Mouse (Mus musculus): ENCODE results near the gene Zfp706.
"Not testable (repeated sequence)": the region's sequence is repeated elsewhere in the genome, so short reads cannot be mapped to it uniquely, and the experiment has no call there.

Zfp706 gene

DNA sequence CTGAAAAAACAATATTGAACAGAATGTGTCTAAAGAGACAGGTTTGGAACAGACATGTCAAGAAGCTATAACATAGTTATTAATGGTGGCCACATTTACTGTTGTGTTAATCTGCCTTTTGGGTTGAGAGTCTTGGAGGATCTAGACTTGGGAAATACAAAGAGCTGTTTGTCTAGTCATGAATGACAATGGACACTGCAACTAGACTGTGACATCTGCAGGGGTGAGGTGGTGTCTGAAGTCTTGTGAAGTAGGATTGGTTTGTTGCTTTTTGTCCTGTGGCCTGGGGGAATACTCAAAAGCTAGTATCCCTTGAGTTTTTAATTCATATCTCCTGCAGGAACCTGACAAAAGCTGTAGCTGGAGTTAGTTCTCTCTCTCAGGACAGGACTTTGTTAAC, 973 bp upstream of the Zfp706 start:
- DNase-seq (ENCODE audit: low spot score in 2 of 2): no peak

DNA sequence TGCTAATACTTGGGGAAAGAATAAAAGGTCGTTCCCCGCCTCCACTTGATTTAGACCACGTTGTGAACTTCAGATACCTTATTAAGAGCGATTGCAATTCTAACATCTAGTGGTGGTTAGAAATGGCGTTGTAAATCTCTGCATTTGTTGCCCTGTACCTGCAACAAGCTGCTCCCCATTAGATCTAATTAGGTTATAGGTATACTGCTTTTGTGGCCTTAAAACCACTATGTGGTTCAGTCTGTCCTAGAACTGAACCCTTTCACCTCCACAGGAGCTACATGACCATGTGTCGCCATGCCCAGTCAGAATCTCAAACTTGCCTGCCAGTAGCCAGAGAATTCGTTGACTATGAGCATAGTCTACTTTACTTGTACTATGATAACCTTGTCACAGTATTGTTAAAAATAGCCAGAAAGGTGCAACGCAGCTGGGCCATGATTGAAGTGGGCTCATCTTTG, 416 bp upstream of the Zfp706 start:
- DNase-seq (ENCODE audit: low spot score in 2 of 2): no peak

DNA sequence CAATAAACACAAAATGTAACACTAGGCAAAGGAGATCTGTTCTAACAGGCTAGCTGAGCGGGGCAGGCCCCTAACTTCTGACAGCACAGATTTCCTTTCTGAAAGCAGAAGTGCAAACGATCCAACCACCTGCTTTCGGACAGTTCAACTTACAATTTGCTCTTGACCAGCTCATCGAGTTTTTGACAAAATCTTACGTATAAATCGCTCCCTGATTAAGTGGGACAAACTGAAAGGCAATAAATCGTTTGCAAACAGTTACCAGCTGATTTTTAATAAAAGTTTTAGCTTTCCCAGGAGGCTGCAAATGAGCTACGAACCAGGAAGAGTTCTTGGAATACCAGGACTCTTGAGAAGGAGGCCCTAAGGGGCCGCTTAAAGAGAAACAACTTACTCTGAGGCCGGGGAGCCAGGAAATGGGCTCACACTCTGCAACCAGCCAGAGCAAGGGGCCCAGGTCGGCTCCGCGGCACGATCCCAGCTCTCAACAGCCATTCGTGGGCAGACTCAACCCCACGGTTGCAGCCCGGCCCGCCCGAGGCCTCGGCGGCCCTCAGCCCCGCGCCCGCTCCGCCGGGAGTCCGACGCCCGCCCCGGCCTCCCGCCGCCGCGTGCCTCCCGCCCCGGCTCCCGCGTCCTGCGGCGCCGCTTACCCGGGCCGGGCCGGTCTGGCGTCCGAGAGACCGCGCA, 953 bp downstream of the Zfp706 start:
- no peak for DNase-seq (ENCODE audit: low spot score in 2 of 2)

DNA sequence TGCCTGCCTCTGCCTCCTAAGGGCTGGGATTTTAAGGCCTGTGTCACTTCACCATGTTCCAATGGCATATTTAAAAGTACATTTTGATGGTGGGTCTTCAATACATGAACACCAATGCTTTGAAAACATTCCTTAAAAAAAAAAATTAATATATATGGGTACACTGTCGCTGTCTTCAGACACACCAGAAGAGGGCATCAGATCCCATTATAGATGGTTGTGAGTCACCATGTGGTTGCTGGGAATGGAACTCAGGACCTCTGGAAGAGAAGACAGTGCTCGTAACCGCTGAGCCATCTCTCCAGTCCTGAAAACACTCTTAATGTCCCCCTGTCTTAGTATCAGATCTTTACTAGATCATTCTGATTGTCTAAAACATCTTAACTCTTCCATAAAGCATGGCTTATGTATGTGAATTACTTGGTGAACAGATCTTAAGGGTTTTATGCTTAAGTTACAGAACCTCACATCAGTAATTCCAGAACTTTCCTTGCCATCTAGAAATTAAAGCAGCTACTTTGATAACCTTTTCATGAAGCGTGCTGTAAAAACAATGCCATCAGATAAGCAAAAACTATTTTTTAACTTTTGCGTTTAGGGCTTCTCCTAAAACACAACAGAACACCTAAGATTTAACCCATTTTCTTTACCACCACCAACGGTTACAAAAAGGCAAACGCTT, 1.6 kb downstream of the Zfp706 start:
- DNase-seq (ENCODE audit: low spot score in 2 of 2): no peak

DNA sequence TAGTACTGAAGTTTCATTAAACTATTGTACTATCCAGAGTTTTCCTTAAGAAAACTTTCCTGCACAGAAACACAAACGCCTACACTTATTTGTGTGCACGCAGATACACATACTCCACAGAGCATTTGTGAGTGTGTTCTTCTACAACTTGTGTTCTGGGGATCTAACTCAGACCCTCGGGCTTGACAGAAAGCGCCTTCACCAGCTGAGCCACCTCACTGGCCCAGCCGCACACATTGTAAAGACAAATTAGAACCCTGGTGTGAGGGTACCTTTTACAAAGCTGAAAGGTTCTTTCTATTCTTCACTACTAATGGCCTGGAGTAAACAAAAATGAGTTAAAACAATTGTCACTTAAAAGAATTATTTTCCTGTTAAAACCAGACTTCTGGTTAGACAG, 2.7 kb downstream of the Zfp706 start:
- DNase-seq (ENCODE audit: low spot score in 2 of 2): no peak

DNA sequence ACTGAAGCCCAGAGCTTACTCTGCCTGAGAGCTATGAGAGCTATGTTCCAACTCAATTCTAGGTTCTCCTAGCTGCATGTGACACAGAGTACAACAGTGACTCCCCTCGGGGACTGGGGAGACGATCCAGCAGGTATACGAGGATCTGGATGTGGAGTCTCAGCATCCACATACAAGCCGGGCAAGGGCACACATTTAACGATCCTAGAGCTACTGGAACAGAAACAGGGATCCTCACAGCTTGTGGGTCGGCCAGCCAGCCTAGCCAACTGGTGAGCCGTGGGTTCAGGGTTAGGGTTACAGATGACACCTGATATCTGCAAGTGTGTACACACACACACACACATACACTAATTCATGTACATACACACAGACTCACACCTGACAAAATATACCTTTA, 5.3 kb downstream of the Zfp706 start:
- no peak for DNase-seq (ENCODE audit: low spot score in 2 of 2)

DNA sequence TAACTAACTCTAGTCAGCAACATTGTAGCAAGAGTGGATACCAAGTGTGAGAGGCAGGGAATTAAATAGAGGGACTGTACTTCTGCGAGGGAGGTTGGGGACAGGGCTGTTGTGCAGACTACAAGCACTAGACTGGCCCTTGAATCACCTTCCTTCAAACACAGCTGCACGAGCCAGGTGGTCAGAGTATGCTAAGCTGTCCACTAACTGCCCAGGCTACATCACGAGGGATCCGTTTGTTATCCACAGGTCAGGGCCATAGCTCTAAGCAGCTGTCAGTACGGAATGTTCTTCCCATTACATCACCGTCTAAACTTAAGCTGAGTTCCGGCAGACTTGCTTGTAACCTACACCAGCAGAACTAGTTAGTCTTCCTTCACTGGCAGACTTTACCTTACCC, 8.0 kb downstream of the Zfp706 start:
- not testable (repeated sequence) for DNase-seq (ENCODE audit: low spot score in 2 of 2)

DNA sequence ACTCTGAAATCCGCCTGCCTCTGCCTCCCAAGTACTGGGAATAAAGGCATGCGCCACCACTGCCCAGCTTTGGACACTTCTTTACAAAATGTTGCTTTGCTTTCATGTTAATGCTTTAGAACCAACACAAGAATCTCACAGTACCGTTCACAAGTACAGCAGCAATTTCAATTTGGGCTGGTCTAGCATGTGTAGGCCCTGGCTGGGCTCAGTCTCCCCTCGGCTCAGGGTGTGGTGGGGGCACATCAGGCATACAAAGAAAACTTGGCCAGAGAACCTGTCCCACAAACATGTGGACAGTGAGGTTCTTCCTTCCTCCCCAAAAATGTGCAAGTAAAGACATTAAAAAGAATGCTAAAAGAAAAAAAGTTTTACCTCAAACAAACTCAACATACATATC, 12.4 kb downstream of the Zfp706 start:
- DNase-seq (ENCODE audit: low spot score in 2 of 2): no peak

DNA sequence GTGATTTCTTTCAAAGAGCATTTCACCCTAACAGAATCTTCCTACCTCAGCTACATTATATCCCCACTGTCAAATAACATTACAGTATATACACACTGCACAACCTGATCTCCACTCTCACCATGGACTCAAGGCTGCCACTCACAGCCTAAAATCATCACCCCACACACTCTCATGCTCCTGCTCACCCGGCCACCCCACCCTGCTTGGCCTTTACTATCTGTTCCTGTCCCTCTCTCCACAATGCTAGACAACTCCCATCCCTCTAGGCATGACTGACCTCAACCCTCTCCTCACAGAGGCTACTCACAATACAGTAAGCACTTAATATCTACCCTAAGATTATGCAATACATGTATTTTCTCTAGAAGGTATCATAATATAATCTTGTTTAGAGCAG, 12.9 kb downstream of the Zfp706 start:
- no peak for DNase-seq (ENCODE audit: low spot score in 2 of 2)

DNA sequence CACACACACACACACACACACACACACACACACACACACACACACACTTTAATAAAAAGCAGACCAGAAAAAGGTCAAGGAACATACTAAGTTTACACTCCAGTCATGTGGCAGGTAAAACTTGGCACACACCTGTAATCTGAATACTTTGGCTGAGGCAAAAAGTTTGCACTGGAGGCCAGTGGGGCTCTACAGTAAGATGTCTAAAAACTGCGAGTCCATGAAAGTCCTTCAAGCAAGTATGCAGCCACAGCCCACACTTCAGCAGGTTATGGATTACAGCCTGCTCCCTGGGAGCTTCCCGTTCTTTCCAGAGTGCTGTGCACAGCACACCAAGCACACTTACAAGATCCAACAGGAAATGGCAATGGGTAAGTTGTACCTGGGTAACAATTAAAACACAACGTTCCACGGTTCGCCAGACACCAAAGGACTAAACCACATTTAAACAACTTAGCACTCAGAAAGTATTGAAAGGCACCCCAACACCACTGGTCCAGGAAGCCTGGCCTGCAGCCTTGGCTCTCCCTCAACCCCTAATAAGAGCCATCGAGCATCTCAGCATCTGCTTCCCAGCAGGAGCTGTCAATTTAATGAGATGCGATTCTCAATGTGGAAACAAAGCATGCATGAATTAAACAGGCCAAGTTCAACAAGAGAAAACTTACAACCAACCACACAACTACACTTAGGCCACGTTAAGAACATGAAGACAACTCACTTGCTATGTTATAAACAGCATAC, 14.0 kb downstream of the Zfp706 start:
- no peak for DNase-seq (ENCODE audit: low spot score in 2 of 2)

DNA sequence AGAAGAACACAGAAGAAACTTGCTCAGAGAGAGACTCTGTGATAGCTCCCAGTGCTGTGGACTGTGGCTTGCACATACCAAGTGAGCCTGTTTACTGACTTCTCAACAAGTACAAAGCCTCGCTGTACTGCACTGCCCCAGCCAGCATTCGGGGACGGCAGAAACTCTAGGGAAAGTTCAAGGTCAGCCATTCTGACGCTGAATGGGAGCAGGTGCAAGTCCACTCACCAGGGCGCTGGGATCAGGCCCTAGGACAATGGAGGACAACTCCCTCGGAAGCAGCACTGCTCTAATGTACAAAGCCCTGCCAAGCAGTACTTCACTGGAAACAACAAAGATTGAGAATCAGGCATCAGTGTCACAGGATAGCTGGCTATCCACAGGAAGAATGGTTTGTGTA, 16.2 kb downstream of the Zfp706 start:
- DNase-seq (ENCODE audit: low spot score in 2 of 2): no peak

DNA sequence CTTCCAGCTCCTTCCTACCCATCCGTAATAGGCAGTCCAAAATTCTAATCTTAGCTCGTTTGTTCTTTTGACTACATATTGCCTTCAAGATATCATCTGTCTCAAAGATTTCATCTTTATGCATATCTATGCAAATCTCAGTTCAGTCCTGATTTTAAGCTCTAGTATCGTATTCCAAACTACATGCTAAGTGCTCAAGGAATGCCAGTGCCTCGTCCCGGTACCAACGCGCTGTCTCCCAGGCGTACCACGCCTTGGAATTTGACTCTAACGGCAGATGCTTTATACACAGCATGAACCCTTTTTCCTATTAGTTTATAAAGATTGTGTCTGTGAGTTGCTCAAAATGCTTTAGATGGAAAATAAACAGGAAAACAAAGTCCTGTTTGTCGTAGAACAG, 17.7 kb downstream of the Zfp706 start:
- DNase-seq (ENCODE audit: low spot score in 2 of 2): no peak

DNA sequence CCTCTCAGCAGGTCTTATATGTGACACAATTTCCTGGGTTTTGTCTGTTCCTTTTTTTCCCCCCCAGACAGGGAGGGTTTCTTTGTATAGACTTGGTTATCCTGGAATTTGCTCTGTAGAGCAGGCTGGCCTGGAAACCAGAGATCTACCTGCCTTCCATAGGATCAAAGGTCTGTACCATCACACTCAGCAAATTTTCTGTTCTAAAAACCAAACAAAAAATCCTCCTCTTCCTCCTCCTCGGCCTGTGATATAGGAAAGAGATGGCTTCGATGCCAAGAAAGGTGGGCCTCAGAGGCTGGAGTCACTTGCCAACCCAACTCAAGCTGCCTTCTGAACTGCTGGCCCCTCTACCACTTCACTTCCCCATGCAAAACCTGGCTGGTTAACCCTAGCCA, 18.9 kb downstream of the Zfp706 start:
- DNase-seq (ENCODE audit: low spot score in 2 of 2): no peak

DNA sequence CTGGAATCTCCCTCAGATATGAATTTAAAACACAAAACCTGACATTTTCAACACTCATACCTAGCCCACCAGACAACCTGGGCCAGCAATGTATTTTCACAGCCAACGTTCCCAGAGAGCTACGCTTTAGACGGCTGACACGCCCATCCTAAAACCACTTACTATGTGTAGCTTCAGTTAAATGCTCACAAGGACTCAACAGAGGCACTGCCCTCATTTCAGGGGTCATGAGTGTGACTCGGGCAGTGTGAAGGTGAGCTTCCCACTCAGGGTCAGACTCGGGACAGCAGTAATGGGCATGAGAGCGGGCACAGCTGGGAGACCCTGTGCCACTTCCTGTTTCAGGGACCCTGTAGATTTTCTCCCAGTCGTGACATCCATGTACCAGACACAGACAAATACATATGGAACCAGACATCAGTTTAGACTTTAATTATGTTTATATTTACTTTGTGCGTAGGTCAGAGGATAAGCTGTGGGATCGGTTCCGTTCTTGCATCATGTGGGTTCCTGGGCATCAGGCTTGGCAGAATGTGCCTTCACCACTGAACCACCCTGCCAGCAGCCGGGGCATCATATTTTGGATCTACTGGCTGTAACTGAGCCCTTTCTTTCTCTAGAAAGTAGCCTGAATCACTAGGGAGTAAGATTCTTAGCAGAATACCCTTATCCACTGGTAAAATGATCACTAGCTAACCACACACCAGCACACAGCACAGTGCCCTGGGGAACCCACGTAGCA, 19.4 kb downstream of the Zfp706 start:
- no peak for DNase-seq (ENCODE audit: low spot score in 2 of 2)

DNA sequence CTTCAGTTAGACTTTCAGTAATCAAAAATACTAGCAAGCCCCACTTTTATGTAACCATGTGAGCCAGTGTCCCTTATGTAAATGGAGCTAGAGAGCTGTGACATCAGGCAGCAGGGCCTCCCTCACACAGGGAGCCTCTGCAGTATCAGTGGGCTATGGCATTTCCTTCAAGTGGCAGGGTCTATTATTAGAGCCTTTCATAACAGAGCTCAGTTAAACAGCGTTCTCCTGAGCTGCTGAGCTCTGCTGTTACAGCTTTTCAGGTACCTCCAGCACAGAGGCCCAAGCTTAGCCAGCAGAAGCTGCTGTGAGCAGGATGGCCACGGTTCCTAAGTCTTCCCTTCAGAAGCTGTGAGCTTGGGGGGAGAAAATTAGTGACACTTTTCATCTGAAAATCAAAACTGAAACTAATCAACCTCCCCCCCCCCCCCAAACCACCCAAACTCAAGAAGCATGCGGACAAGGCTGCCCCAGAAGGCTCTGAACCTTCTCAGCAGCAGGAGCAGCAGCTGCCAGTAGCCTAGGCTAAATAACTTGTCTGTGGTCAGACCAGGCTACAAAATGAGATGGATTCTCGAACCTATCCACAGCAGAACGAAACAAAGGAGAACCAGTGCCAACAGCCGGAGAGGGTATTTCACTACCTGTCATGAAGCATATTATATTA, 20.2 kb downstream of the Zfp706 start:
- peak; percentile 44 to 69 for DNase-seq (ENCODE audit: low spot score in 2 of 2)

DNA sequence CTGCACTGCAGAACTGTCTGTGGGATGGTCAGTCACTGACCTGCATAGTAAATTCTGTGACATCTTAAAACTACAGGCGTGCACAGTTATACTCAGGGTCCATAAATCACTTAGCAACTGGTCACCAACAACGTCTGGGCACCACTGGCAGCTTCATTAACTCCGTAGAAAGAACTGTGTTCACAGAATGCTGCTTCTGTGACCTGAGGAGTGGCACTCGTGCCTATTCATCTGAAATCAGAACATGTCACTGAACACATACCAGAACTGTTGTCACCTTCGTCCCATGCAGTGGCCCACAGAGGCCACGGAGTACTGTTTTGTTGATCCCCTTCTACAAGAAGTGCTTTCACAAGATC, 22.0 kb downstream of the Zfp706 start:
- no peak for DNase-seq (ENCODE audit: low spot score in 2 of 2)

DNA sequence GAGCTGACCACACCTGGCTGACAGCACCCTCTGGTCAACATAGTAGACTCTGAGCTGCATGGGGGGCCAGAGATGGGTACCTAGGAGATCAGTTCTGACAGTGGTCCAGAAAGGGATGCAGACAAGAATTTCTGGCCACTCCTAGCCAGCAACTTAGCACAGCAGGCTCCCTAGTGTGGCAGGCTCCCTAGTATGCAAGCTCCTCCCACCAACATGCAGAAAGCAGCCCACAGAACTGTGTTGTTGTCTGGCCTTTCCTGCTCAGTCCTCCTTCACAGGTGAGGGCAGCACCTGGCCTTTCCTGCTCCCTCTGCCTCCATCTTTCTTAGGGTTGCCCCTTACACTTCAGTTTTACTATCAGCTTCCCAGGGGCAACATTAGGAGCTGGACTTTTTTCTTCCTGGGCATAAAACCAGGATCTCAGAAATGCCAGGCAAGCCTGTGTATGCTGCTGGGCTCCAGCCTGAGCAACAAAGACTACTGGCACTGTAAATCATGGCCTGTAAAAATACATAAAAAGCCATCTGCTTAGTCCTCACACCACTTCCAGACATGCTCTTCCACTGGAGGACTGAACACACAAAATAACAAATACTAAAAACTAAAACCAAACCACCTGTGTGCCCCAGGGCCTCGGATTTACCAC, 22.5 kb downstream of the Zfp706 start:
- DNase-seq (ENCODE audit: low spot score in 2 of 2): no peak

DNA sequence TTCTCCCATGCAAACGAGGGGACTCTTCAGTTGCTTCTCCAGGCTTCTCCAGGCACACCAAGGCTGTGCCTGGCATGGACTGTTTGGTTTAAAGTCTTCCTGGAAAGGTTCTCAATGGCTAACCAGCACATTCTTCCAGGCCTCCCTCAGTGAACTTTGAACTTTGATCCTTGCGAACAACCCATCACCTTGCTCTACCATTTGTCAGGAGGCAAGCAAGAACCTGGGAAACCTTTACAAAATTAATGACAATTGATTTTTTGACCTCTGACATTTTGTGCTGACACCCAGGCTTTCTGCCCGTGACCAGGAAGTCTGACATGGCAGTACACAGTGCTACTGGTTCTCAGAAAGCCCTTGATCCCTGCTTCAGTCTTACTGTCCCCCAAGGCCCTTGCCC, 24.1 kb downstream of the Zfp706 start:
- DNase-seq (ENCODE audit: low spot score in 2 of 2): no peak

DNA sequence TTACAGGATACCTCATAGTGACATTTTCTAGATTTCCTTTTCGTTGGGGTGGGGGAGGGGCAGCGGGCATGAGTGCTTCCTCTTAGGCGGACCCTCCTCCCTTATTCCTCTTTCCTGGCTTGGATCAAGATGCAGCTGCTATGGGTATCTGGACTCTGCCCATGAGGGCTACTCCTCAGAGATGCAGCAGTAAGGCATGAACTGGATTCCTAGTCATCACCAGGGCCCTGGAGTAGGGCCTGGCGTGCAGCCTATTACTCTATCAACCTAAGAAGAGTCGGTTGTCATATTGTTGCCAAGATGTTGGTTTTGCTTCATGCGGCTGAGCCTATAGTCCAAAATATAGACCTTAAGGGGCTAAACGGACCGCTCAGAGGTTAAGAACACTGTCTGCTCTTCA, 27.3 kb downstream of the Zfp706 start:
- no peak for DNase-seq (ENCODE audit: low spot score in 2 of 2)

DNA sequence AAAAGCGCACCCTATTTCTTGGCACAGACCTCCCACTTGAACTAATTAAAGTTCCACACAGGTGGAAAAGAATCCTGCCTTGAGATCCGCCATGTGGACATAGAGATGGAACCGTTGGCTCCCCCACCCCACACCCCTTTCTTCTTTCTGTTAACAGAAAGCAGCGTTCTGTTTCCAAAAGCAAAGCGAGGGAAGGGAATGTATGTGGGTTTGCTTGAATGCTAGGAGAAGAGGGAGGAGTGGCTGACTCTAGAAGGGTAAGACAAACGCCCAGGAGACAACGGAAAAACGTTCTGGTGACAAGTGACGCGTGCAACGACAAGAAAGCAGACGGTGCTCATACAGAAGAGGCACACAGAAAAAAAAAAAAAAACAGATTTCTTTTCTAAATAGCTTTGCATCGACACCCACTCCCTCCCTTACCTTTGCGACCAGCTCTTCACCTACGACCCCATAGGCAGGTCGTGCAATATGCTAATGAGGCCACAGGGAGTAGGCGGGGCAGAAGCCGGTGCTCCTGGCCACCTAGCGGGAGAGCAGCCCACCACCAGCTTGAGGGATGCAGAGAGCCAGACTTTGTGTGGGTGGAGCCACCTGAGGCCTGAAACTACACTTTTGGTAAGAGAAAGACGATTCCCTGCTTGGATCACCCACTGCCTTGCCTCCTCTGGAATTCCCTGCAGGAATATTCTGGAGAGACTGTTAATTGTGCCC, 27.9 kb downstream of the Zfp706 start:
- peak; percentile 71 to 84 for DNase-seq (ENCODE audit: low spot score in 2 of 2)

DNA sequence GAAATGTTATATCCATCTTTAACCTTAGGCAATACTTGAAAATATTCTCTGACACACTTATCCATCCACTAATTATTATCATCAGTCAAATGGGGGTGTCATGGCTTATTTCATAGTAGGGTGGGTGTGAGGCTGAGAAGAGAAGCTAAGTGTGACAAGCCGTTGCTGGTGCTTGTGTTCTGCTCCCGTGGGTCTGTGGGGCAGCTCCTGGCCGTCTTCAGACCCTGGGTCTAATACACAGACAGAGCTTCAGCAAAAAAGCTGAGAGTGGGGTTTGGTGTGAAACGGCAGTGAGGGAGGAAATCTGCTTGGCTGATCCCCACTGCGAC, 28.4 kb downstream of the Zfp706 start:
- DNase-seq (ENCODE audit: low spot score in 2 of 2): no peak
